Mouse (Mus musculus) urinary bladder, postnatal 14 days (tissue): Measurements from ENCODE around the gene Cfl1.

ENCODE experiments used
- DNase-seq: peaks from one replicate; pipeline ENCODE4 v3.0.0; 2021; ENCODE audit warnings: low spot score

The Cfl1 gene

GRCm38 (mm10) chr19:5529325-5530137, 39.3 kb downstream of the Cfl1 start:
- DNase-seq = peak; percentile 99

- no peak for DNase-seq
Observed at GRCm38 (mm10) chr19:5530138-5530524, 39.9 kb downstream of the Cfl1 start.

- DNase-seq = no peak
Observed at GRCm38 (mm10) chr19:5532520-5532919, 42.3 kb downstream of the Cfl1 start.

GRCm38 (mm10) chr19:5538786-5539185, 48.5 kb downstream of the Cfl1 start:
- DNase-seq = no peak

GRCm38 (mm10) chr19:5543362-5543761, 53.1 kb downstream of the Cfl1 start:
- DNase-seq = no peak

- DNase-seq = no peak
Observed at GRCm38 (mm10) chr19:5544031-5544430, 53.8 kb downstream of the Cfl1 start.
